Mouse (Mus musculus) heart, embryonic 13.5 days (tissue): ENCODE measurements around the gene Bfsp2. TPM values are rescaled to one million over a fixed set of nuclear protein-coding genes. Genes with fewer than 3 reads are reported as not detected.

Experiments
- ATAC-seq: fragments of 200-750 bp; cut with Nextera tagmentation; 2 replicates; pipeline ENCODE4 v1.8.0; 2017; ENCODE audit warnings: moderate TSS enrichment; ENCODE audit not compliant: insufficient number of reproducible peaks, low FRiP score, low TSS enrichment; ENCODE audit errors: extremely low read depth
- H3K27ac ChIP-seq: fragments of 300-500 bp; sonication (generic); replicated peaks from 2 replicates; pipeline ENCODE4 v1.5.1; 2015; ENCODE audit warnings: moderate library complexity, mild to moderate bottlenecking, inconsistent platforms
- H3K27me3 ChIP-seq: fragments of 300-500 bp; sonication (generic); replicated peaks from 2 replicates; pipeline ENCODE4 v1.6.1; 2015; ENCODE audit warnings: mild to moderate bottlenecking, inconsistent platforms
- H3K36me3 ChIP-seq: fragments of 300-500 bp; sonication (generic); 2 replicates; pipeline ENCODE4 v1.6.1; 2015; ENCODE audit warnings: mild to moderate bottlenecking, inconsistent platforms
- H3K4me1 ChIP-seq: fragments of 300-500 bp; sonication (generic); 2 replicates; pipeline ENCODE4 v1.6.1; 2015; ENCODE audit warnings: inconsistent platforms
- H3K4me2 ChIP-seq: fragments of 300-500 bp; sonication (generic); 2 replicates; pipeline ENCODE4 v1.6.1; 2015; ENCODE audit warnings: inconsistent platforms, mild to moderate bottlenecking, moderate library complexity
- H3K4me3 ChIP-seq: fragments of 300-500 bp; sonication (generic); 2 replicates; pipeline ENCODE4 v1.5.1; 2015; ENCODE audit warnings: moderate library complexity, mild to moderate bottlenecking, inconsistent platforms
- H3K9ac ChIP-seq: fragments of 300-500 bp; sonication (generic); 2 replicates; pipeline ENCODE4 v1.6.1; 2015; ENCODE audit warnings: inconsistent platforms, mild to moderate bottlenecking, moderate library complexity
- H3K9me3 ChIP-seq: fragments of 300-500 bp; sonication (generic); 2 replicates; pipeline ENCODE4 v1.6.1; 2016; ENCODE audit warnings: inconsistent platforms
- WGBS: fragments of 180-500 bp; shearing (Covaris S2); methylation state at CpG from one replicate; pipeline ENCODE4 v1.1.7; 2015; ENCODE audit warnings: mixed read lengths; 5-methylcytosine and 5-hydroxymethylcytosine counted together
- polyA plus RNA-seq: library from polyadenylated mRNA; unstranded; fragments of >200 nt; fragmentation: Nextera tagmentation; extraction: Ambion mirVana; gene quantifications from 2 replicates; pipeline ENCODE4 v1.2.1, GENCODE M21; 2015

Gene Bfsp2
- polyA plus RNA-seq, 1 experiment from 2014 or later = 1.1 TPM

DNA sequence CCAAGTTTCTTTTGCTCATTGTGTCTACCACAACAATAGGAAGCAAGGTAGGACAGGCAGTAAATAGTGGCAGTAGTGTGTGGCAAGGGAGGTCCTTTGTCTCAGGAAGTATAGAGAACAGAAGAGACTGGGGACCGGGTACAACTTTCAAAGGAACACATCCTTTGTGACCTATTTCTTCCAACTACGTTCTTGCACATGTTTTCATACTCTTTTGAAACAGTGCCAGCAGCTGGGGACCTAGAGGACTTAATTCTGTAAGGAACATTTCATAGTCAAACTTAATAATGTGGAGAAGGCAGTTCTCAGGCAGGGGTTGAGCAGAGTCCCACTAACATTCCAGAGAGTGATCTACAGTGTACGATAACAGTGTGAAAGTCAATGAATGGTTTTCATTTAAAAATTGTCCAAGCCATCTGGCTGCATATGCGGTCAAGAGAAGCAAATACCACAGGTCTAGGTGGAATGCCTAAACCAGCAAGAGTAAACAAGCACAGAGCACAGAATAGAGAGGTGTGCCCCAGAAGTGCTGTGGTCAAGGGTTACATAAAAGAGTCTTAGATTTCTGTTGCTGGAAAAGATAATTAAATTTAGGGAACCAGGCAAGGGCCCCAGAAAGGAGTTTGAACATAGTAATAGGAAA is 76.8 kb downstream of the Bfsp2 start:
- no peak overlapping the region for H3K4me3 ChIP-seq
- no peak overlapping the region for H3K27ac ChIP-seq
- ATAC-seq = no peak
- H3K36me3 ChIP-seq = no peaks in the 10 kb centered on the region
- no peaks in the 10 kb centered on the region for H3K27me3 ChIP-seq
- H3K9me3 ChIP-seq = peaks cover 11% of the 10 kb centered on the region
- H3K9ac ChIP-seq = no peak overlapping the region
- H3K4me2 ChIP-seq = no peak overlapping the region
- peaks cover 8% of the 10 kb centered on the region for H3K4me1 ChIP-seq
- WGBS = 63% methylated on average over 4 of the region's 4 CpGs

DNA sequence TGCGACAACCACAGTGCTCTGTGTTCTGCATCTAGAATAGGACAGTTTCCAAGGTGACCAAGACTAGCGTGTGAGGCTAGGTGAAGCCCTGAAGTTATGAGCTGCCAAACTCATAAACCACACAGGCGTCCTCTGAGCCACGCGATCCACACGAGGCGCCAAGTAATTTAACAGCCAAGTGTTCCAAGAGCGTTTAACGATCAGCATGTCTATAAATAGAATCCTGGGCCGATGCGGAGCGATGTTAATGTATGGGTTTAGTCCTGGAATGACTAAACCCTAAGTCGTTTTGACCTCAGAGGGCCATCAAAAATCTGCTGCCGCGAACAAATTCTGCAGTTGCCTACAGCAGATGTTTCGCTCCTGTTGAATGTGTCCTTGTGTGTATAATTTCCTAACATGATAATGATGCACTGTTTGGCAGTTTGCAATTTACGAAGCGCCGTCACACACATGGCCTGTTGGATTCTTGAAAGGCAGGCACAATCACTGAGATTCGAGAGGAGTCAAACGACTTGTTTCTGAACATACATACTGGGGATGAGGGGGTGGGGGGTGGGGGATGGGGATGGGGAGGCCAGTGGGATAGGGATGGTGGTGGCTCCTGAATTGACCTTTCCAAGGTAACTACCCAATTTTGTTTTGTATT is 81.6 kb downstream of the Bfsp2 start:
- no peak for ATAC-seq
- H3K27ac ChIP-seq = peak overlapping the region; percentile 56
- 52% methylated on average over 21 of the region's 21 CpGs for WGBS
- H3K4me3 ChIP-seq = no peak overlapping the region
- H3K9ac ChIP-seq = no peak overlapping the region
- peaks cover 11% of the 10 kb centered on the region for H3K9me3 ChIP-seq
- no peaks in the 10 kb centered on the region for H3K36me3 ChIP-seq
- peak overlapping the region; percentile 28 for H3K4me2 ChIP-seq
- H3K4me1 ChIP-seq = peaks cover 8% of the 10 kb centered on the region
- no peaks in the 10 kb centered on the region for H3K27me3 ChIP-seq

DNA sequence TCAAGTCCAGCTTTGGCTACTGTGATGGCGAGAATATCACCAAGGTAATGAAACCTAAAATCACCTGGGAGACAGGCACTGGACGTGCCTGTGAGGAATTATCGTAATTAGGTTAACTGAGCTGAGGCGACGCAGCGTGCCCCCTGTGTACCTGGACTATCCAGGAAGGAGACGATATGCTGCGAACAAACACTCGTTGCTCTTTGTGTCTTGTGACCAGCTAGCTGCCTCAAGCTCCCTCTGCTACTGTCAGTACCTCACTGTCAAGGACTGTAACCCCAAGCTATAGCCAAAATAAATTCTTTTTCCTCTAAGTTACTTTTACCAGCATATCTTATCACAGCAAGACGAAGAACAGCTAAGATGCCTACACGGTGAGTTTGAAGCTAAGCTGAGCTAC is 87.0 kb downstream of the Bfsp2 start:
- H3K9ac ChIP-seq = no peak overlapping the region
- 79% methylated on average over 11 of the region's 11 CpGs for WGBS
- ATAC-seq = no peak
- H3K27me3 ChIP-seq = no peaks in the 10 kb centered on the region
- H3K36me3 ChIP-seq = no peaks in the 10 kb centered on the region
- H3K4me3 ChIP-seq = no peak overlapping the region
- H3K9me3 ChIP-seq = no peaks in the 10 kb centered on the region
- no peak overlapping the region for H3K27ac ChIP-seq
- H3K4me1 ChIP-seq = peaks cover 6% of the 10 kb centered on the region
- H3K4me2 ChIP-seq = no peak overlapping the region

DNA sequence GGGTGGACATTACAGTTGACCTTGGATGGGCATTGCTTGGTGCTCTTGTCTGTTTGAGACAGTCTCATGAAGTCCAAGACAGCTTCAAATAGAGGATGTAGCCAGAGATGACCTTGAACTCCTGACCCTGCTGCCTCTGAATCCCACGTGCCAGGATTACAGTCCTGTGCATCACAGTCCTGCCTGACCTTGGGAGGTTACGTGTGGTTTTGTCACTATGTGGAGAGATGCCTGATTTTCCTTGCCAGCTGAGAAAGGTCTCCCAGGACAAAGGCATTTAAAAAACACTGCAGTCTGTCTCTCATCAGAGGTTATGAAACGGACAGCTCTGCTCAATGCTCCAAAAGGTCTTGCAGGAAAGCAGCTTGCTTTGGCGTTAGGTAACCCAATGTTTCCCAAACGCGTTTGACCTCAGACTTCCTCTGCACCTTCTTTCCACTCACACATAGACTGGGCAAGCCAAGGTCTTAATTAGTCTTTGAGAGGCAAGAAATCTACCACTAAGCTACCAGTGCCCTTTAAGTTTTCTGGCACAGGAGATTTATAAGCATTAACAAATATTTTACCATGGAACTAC is 88.3 kb downstream of the Bfsp2 start:
- Histone ChIP-seq H3K9me3 (no peaks in the 10 kb centered on the region), H3K36me3 (no peaks in the 10 kb centered on the region), H3K9ac (no peak overlapping the region), H3K27me3 (no peaks in the 10 kb centered on the region), H3K4me2 (no peak overlapping the region), H3K4me3 (no peak overlapping the region), H3K27ac (no peak overlapping the region), H3K4me1 (peaks cover 18% of the 10 kb centered on the region)
- 50% methylated on average over 6 of the region's 6 CpGs for WGBS
- no peak for ATAC-seq

DNA sequence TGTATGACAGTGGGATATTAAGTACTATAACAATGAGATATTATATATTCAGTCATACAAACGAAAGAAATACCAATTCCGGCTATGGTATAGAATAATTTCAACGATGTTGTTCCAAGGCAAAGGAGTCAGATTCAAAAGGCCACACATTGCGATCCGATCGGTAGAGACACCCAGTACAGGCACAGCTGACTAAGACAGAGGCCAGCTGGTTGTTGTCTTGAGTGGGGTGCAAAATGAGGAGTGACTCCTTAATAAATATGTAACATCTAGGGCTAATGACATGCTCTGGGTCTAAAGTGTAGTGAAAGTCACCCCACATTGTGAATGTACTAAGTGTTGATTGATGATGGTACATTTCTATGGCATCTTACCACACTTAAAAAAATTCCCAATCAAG is 91.0 kb downstream of the Bfsp2 start:
- H3K4me3 ChIP-seq = no peak overlapping the region
- H3K9me3 ChIP-seq = no peaks in the 10 kb centered on the region
- WGBS = 83% methylated on average over 6 of the region's 6 CpGs
- no peaks in the 10 kb centered on the region for H3K27me3 ChIP-seq
- no peaks in the 10 kb centered on the region for H3K36me3 ChIP-seq
- no peak overlapping the region for H3K9ac ChIP-seq
- no peak overlapping the region for H3K27ac ChIP-seq
- H3K4me1 ChIP-seq = peaks cover 22% of the 10 kb centered on the region
- no peak for ATAC-seq
- H3K4me2 ChIP-seq = no peak overlapping the region

DNA sequence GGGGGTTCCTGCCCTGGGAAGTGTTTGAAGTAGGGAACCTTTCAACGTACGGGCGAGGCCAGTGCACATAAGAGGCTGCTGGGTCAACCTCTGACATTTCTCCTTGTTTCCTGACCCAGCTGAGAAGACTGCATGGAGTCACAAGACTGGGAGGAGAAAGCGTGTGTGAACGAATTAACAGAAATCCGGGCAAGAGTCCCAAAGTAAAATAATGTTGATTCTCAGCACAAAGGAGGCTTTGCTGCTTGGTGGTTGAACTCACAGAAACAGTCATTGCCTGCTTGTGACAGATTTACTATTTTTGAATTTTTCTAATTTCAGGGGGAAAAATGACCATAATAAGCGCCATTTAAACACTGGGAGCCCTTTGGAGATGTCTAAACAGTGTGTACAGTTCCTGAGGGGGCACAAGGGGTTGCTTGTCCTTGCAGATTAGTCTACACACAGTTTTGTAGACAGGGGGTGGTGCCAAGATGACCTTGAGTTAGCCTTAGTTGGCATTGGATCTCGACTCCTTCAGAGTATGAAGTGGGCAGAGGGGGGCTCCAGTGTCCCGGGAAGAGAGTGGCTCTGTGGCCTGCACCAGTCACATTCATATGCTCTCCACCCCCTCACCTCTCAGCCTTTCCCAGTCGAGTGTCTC is 93.1 kb downstream of the Bfsp2 start:
- ATAC-seq = no peak
- WGBS = 61% methylated on average over 10 of the region's 10 CpGs
- H3K9me3 ChIP-seq = no peaks in the 10 kb centered on the region
- no peak overlapping the region for H3K4me2 ChIP-seq
- H3K36me3 ChIP-seq = no peaks in the 10 kb centered on the region
- H3K27me3 ChIP-seq = no peaks in the 10 kb centered on the region
- H3K9ac ChIP-seq = peak overlapping the region; percentile 9; the same call in 1 of the 2 replicates
- H3K4me1 ChIP-seq = peaks cover 22% of the 10 kb centered on the region
- no peak overlapping the region for H3K4me3 ChIP-seq
- no peak overlapping the region for H3K27ac ChIP-seq

DNA sequence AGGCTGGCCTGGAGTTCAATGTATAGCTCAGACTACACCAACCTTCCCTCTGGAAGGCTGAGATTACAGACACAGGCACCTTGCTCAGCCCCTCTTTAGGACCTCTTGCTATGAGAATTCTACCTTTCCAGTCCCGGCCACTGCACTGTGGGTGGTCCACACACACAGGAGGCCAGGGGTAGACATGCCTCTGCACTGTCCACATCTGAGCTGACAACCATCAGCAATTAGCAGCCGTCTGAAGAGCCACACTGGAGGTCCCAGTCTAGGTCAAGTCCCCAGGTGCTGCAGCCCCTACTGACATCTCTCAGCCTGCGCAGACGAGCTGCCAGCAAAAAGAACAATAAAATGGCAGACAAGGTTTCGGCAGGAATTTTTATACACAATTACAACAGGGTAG is 93.6 kb downstream of the Bfsp2 start:
- peaks cover 19% of the 10 kb centered on the region for H3K4me1 ChIP-seq
- no peak overlapping the region for H3K4me2 ChIP-seq
- H3K9ac ChIP-seq = no peak overlapping the region
- no peaks in the 10 kb centered on the region for H3K36me3 ChIP-seq
- 55% methylated on average over 5 of the region's 5 CpGs for WGBS
- ATAC-seq = no peak
- H3K27me3 ChIP-seq = no peaks in the 10 kb centered on the region
- no peaks in the 10 kb centered on the region for H3K9me3 ChIP-seq
- no peak overlapping the region for H3K4me3 ChIP-seq
- H3K27ac ChIP-seq = no peak overlapping the region

DNA sequence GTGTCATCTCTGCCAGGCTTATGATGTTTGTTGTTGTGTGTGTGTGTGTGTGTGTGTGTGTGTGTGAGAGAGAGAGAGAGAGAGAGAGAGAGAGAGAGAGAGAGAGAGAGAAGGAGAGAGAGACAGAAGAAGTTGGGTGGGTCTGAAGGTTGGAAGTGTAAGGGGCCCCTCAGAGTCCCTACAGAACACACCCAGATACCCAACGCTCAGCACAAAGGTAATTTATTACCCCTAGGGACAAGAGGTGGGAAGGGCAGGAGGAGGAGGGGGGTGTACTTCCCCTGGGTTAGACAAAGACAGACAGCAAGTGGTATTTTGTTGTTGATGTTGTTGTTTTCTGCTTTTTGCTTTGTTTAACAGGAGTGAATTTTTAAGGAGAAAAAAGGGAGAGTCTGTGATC is 94.6 kb downstream of the Bfsp2 start:
- Histone ChIP-seq H3K4me2 (no peak overlapping the region), H3K4me3 (no peak overlapping the region), H3K9me3 (no peaks in the 10 kb centered on the region), H3K9ac (no peak overlapping the region), H3K4me1 (peaks cover 18% of the 10 kb centered on the region), H3K36me3 (no peaks in the 10 kb centered on the region), H3K27ac (no peak overlapping the region), H3K27me3 (no peaks in the 10 kb centered on the region)
- 61% methylated on average over 1 of the region's 1 CpGs for WGBS
- ATAC-seq = no peak

DNA sequence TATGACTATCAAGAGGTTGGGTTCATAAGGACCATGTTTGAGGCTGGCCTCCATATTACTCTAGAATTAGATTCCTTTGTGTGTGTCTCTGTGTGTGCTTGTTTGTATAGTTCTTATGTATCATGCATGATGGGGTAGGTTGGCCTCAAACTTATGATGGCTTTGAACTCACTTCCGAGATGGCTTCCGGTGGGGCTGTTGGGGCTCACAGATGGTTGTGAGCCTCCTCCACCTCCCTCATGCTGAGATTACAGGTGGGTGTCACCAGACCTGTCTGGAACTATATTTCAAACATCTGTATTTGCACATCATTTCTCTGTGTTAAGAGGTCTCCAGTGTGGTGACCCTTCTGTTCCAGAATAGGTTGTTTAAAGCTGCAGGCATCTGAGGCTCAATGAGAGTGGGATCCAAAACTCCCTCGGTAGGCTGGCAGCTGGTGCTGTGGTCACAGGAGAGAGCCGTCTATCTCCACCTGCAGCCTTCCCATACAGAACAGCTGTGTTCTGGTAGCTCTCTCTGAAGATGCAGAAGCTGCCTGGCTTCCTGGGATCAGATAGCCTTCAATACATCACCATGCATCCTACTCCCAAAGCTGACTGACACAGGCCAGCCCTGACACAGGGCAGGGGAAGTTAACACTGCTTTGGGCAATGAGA is 96.0 kb downstream of the Bfsp2 start:
- ATAC-seq = no peak
- peaks cover 23% of the 10 kb centered on the region for H3K4me1 ChIP-seq
- 79% methylated on average over 4 of the region's 4 CpGs for WGBS
- H3K4me2 ChIP-seq = no peak overlapping the region
- H3K9ac ChIP-seq = no peak overlapping the region
- H3K27me3 ChIP-seq = no peaks in the 10 kb centered on the region
- no peak overlapping the region for H3K27ac ChIP-seq
- H3K36me3 ChIP-seq = no peaks in the 10 kb centered on the region
- H3K4me3 ChIP-seq = no peak overlapping the region
- H3K9me3 ChIP-seq = no peaks in the 10 kb centered on the region

DNA sequence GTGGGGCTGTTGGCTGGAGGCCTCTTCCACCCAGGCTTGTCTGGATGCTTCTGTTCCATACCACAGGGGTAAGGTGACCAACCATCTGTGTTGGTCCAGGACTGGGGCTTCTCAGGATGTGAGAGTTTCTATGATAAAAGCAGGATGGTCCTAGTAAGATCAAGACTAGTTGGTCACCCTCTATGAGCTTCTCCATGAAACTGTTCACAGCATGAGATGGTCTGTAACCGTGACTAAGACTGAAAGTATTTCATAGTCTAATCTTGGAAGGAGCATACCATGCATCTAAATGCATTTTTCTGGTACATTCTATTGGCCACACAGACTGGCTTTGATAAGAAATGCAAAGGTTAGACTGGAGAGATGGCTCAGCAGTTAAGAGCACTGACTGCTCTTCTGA is 96.6 kb downstream of the Bfsp2 start:
- H3K9ac ChIP-seq = no peak overlapping the region
- no peak for ATAC-seq
- H3K4me3 ChIP-seq = no peak overlapping the region
- no peak overlapping the region for H3K27ac ChIP-seq
- no peaks in the 10 kb centered on the region for H3K9me3 ChIP-seq
- no peak overlapping the region for H3K4me2 ChIP-seq
- peaks cover 30% of the 10 kb centered on the region for H3K4me1 ChIP-seq
- 88% methylated on average over 1 of the region's 1 CpGs for WGBS
- H3K36me3 ChIP-seq = no peaks in the 10 kb centered on the region
- H3K27me3 ChIP-seq = no peaks in the 10 kb centered on the region

DNA sequence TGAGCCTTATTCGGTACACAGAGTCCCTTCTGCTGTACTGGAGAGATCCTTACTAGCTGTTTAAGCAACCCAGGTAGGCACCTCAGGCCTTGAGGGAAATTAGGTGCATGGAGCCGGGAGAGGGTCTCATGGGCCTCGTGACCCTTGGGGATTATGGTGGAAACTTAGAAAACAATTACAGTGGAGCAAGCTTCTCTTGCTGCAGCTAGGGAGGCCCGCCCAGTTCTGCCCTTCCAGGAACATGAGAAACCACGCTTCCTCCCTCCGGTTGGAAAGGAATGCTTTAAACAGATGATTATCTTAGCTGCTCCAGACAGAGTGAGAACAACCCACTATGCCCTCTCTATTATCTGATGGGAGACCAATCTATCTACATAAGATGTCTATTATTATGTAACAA is 97.2 kb downstream of the Bfsp2 start:
- H3K27ac ChIP-seq = no peak overlapping the region
- no peak overlapping the region for H3K9ac ChIP-seq
- H3K4me2 ChIP-seq = no peak overlapping the region
- no peak for ATAC-seq
- 57% methylated on average over 6 of the region's 6 CpGs for WGBS
- H3K4me3 ChIP-seq = no peak overlapping the region
- peaks cover 27% of the 10 kb centered on the region for H3K4me1 ChIP-seq
- H3K9me3 ChIP-seq = no peaks in the 10 kb centered on the region
- no peaks in the 10 kb centered on the region for H3K36me3 ChIP-seq
- H3K27me3 ChIP-seq = no peaks in the 10 kb centered on the region
